Mouse (Mus musculus): Measurements from ENCODE around the gene Synrg.

The Synrg gene

GRCm38 (mm10) chr11:84042808-84043762, 78.9 kb downstream of the Synrg start:
- DNase-seq: no peak

GRCm38 (mm10) chr11:84044988-84045387, 80.8 kb downstream of the Synrg start:
- no peak for DNase-seq

DNA sequence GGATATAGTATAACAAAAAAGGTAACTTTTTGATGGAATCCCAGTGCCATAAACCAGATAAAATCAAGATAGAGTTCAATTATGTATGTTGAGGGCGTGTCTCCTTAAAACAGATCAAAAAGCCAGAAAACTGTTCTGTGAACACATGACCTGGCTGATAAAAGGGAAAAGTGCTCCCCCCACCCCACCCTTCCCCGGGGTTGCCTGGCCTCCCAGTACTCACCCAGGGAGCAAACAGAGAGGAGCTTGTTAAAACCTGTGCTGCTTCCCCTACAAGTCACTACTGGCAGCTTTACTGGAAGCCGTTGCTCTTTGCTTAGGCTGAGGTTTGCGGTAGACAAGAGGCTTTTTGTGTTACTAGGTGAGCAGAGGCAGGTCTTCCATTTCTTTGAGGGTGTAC, 83.0 kb downstream of the Synrg start:
- no peak for DNase-seq

- no peak for DNase-seq
These were observed 84.2 kb downstream of the Synrg start for GRCm38 (mm10) chr11:84048411-84048810.

DNA sequence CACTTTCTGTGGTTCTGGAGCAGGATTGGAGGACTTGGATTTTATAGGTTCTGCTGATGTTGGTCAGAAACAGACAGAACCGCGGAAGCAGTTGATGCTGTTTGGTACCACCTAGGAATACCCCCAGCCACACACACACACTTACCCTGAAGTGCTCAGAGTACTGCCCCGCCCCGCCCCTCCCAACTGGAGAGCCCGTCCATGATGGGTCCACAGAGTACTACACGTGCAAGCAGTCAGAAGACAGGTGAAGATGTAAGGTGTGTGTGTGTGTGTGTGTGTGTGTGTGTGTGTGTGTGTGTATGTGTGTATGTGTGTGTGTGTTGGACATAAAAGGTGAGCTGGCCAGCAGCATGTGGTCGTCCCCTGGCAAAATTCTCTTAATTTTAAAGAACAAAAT, 88.8 kb downstream of the Synrg start:
- DNase-seq: no peak

- DNase-seq: peak in 1 of 2 experiments; percentile 48
These were observed 89.4 kb downstream of the Synrg start for GRCm38 (mm10) chr11:84053524-84054163.

GRCm38 (mm10) chr11:84057418-84057817, 93.2 kb downstream of the Synrg start:
- no peak for DNase-seq

DNA sequence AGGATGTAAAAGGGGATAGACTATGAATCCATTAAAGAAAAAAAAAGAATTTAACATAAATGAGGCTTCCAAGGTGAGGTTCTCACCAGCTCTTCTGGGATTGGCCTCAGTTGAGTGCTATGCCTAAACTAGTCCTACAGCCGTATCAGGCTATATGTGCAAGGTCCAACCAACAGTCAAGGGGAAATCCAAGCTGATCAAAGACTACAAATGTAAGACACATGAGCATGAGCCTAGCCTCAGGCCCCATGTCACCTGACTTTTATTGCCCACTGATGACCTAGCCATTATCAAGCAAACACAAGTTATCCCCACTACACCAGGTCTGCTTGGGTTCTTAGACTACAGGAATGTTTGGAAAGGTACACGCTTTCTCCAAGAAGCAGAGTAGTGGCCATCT, 95.6 kb downstream of the Synrg start:
- DNase-seq: no peak

GRCm38 (mm10) chr11:84060635-84061034, 96.4 kb downstream of the Synrg start:
- no peak for DNase-seq

DNA sequence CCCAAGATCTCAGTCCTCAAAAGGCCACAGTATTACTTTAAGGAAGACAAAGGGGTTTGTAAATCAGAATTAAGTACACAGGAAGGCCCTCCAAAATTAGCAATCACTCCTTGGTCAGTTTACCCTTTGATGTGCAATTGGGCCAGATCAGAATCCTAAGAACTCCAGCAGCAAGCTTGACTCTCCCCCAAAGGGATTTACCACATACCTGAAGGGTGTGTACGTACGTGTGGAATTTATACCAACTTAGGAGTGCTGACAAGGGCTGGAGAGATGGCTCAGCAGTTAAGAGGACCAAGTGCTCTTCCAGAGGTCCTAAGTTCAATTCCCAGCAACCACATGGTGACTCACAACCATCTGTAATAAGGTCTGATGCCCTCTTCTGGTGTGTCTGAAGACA, 97.7 kb downstream of the Synrg start:
- DNase-seq: no peak

DNA sequence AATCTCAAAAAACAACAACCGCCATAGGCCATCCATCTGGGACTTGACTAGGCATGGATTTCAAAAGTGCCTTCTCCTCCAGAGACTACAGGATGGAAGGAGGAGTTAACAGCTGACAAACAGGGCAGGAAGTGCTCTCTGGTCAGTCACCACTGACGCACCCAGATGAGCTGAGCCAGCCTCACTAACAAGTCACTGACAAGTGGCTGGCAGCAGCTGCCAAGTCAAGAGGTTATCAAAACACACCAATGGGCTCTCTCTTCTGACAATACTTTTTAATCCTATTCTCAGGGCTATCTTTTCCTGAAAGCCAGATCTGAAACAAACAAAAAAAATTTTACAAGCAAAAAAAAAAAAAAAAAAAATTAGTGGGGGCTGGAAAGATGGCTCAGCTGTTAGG, 98.6 kb downstream of the Synrg start:
- peak; percentile 37 to 64 for DNase-seq

DNA sequence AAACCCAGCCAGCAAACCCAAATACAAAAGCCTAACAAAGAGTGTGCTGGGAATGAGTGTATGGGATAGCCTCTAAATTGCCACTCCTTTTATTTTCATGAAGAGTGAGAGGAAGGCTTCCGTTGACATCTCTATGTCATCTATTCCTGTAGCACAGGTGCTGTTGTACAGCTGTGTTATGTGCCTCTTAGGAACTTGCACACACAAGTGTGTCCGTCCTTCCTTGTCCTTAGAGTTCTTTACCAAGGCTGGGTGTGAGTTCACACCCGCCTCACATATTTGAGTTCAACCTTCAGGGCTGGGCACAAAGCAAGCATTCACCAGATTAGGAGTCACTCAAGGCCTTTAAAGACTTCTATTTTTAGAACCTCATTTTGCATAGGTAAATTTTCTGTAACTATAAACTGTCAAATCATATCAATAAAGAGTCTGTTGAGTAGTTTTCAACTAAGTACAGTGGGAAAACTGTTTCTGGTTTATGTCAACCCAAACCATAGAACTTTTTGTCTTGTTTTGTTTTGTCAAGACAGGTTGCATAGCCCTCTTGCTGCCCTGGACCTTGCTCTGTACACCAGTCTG, 99.5 kb downstream of the Synrg start:
- no peak for DNase-seq

DNA sequence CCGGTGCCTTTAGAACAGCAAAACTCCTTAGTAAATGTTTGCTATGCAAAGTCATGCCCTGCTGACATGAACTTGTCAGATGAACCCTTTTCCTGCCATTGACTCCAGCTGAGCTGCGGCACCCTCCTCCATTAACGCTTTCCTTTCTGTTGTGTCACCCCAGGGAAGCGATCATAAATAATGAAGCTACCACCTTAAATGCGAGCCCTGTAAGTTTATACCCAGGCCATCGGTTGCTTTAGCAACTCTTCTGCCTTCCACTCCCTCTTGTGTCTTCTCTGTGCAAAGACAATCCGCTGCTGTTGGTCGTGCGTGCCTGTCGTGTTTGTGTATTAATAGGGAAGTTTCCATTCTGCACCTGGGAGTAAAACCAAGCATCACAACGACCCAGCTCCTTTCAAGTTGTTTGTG, 101.8 kb downstream of the Synrg start:
- DNase-seq: no peak

- peak; percentile 49 to 63 for DNase-seq
These were observed 102.9 kb downstream of the Synrg start for GRCm38 (mm10) chr11:84066927-84067645.

- DNase-seq: peak in 1 of 2 experiments; percentile 62
These were observed 103.5 kb downstream of the Synrg start for GRCm38 (mm10) chr11:84067720-84068190.

DNA sequence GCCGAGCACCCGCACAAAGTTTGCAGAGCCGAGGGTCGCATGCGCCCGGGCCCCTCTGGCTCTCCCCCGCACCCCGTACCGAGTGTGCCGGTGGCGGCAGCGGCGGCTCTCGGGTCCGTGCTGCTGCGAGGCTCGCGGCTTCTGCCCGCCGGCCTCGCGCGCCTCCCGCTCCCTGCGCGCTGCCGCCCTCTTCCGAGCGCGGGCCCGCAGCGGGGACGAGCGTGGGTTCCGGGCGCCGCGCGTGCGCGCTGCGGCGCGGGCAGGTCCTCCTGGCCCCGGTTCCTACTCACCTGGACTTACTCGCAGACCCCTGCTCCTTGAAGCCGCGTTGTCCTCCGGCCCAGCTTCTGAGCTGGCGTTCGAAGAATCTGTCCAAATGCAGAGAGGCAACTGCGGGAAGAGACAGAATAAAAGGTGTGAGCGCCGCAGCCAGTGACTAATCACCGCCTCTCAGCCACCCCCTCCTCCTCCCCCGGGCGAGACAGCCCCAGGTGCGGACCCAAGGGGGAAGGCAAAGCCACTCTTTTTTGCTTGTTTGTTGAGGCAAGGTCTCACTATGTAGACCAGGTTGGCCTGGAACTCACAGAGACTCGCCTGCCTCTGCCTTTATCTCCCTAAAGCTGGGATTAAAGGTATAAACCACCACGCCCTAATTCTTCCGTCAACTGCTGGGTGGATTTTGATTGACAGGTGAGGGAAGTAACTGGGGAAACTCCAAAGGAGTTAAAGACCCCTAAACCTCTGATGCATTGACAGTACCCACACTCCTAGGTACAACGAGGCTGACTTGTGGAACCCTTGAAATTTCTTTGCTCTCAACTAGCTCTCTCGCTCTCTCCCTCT, 104.2 kb downstream of the Synrg start:
- DNase-seq: peak; percentile 71 to 79

DNA sequence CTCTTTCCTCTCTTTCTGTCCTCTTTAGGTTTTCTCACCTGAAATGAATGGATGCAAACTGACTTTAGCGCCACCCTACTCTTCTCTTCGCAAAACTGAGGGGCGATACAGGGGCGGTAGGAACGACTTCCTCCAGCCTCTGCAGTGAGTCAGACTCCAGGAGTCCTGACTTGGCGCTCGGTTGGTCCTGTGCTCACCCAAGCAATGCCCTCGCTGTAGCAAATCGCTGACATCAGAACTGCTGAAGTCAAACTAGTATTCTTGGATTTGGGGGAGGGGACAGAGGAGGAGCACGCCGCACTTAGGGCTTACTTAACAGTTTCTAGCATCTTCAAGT, 104.8 kb downstream of the Synrg start, which contains the start of gene Dusp14:
Gene Dusp14, minus strand, starts transcription at position 228 of the 337 bp plus-strand sequence.
- peak in 1 of 2 experiments; percentile 23 for DNase-seq

GRCm38 (mm10) chr11:84072904-84073651, 108.8 kb downstream of the Synrg start:
- peak; percentile 32 to 59 for DNase-seq

GRCm38 (mm10) chr11:84073816-84074764, 109.9 kb downstream of the Synrg start:
- peak; percentile 55 to 72 for DNase-seq

DNA sequence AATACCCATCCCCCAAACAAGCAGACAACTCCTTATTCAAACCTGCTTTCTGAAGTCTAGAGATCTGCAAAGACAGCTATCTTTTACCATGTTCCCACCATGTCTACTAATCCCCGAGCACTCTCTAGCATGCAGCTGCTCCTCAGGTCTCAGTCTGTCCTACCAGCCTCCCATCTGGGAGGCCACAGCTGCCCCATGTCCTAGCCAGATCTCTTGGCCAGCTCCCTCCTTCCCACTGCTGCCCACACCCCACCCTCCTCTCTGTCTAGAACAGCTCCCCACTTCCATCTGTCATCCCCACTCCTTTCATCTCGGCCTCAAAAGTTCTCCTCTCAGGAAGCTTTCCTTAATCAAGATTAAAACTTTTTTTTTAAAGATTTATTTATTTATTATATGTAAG, 112.8 kb downstream of the Synrg start:
- DNase-seq: peak in 1 of 2 experiments; percentile 74
